Mouse (Mus musculus) ES-E14 (cell line): ENCODE data around the gene Gp6. TPM values are rescaled to one million over a fixed set of nuclear protein-coding genes. Genes with fewer than 3 reads are reported as not detected.

ENCODE experiments used
- DNase-seq: peaks from one replicate; pipeline ENCODE4 v3.0.0-alpha.2; 2013; ENCODE audit warnings: low read depth, low spot score
- H3K27ac ChIP-seq: 2 replicates; pipeline ENCODE4 v1.5.1; 2012; ENCODE audit warnings: low read depth, mild to moderate bottlenecking, low read length, moderate library complexity, mixed read lengths; ENCODE audit not compliant: poor library complexity, insufficient read depth, severe bottlenecking
- H3K36me3 ChIP-seq: 2 replicates; pipeline ENCODE4 v1.6.1; 2012; ENCODE audit warnings: mild to moderate bottlenecking, low read length, moderate library complexity, mixed read lengths; ENCODE audit not compliant: control insufficient read depth, poor library complexity, insufficient read depth, severe bottlenecking
- H3K4me1 ChIP-seq, 2 experiments: fragments of 150-350 bp in 1 of 2; sonication (generic) in 1 of 2; 2 replicates each; pipeline ENCODE4 v1.6.1; 2012; ENCODE audit warnings: low read length in 2 of 2, mild to moderate bottlenecking in 1 of 2, mixed read lengths in 1 of 2; ENCODE audit not compliant: control insufficient read depth in 2 of 2, insufficient read depth in 2 of 2, poor library complexity in 1 of 2
- H3K4me3 ChIP-seq, 2 experiments: fragments of 150-350 bp in 1 of 2; sonication (generic) in 1 of 2; 2 replicates each; pipeline ENCODE4 v1.5.1; 2012; ENCODE audit warnings: low read length in 2 of 2, low read depth in 1 of 2, mild to moderate bottlenecking in 1 of 2, mixed read lengths in 1 of 2; ENCODE audit not compliant: insufficient read depth in 1 of 2, poor library complexity in 1 of 2, severe bottlenecking in 1 of 2
- H3K9ac ChIP-seq: 2 replicates; pipeline ENCODE4 v1.6.1; 2012; ENCODE audit warnings: low read depth, mild to moderate bottlenecking, low read length, mixed read lengths; ENCODE audit not compliant: poor library complexity, insufficient read depth, severe bottlenecking
- H3K9me3 ChIP-seq: fragments of 150-350 bp; sonication (generic); 2 replicates; pipeline ENCODE4 v1.6.1; 2012; ENCODE audit warnings: low read depth, mild to moderate bottlenecking, low read length; ENCODE audit not compliant: control insufficient read depth, insufficient read depth
- CHD2 ChIP-seq: IDR thresholded peaks from 2 replicates; pipeline ENCODE4 v1.6.1; 2014; ENCODE audit warnings: mild to moderate bottlenecking, low read depth, low read length, inconsistent platforms
- HCFC1 ChIP-seq: IDR thresholded peaks from 2 replicates; pipeline ENCODE4 v1.6.1; 2012; ENCODE audit warnings: low read length, inconsistent platforms, borderline replicate concordance; ENCODE audit not compliant: insufficient read depth
- MAFK ChIP-seq: IDR thresholded peaks from 2 replicates; pipeline ENCODE4 v1.6.1; 2014; ENCODE audit warnings: mild to moderate bottlenecking, low read depth, low read length, inconsistent platforms; ENCODE audit not compliant: insufficient read depth
- ZC3H11A ChIP-seq: IDR thresholded peaks from 2 replicates; pipeline ENCODE4 v1.6.1; 2012; ENCODE audit warnings: low read depth, mild to moderate bottlenecking, inconsistent platforms, low read length, borderline replicate concordance
- ZNF384 ChIP-seq: IDR thresholded peaks from 2 replicates; pipeline ENCODE4 v1.6.1; 2012; ENCODE audit warnings: low read depth, low read length, inconsistent platforms
- in situ Hi-C, 2 experiments: fragments of 600-800 bp; cut with MboI; formaldehyde crosslinking; loops; one replicate each; pipeline ENCODE4 v1.15.1; 2025; ENCODE audit warnings: low sequenced_read_pairs in 2 of 2, inconsistent platforms in 1 of 2; ENCODE audit not compliant: unreplicated experiment in 2 of 2
- total RNA-seq: library from RNA; depleted of rRNA; stranded (reverse); fragments of 300-350 nt; gene quantifications from 2 replicates; pipeline ENCODE4 v1.2.3, GENCODE M21; 2012

Gene Gp6
- total RNA-seq, 1 experiment, result not detected

DNA sequence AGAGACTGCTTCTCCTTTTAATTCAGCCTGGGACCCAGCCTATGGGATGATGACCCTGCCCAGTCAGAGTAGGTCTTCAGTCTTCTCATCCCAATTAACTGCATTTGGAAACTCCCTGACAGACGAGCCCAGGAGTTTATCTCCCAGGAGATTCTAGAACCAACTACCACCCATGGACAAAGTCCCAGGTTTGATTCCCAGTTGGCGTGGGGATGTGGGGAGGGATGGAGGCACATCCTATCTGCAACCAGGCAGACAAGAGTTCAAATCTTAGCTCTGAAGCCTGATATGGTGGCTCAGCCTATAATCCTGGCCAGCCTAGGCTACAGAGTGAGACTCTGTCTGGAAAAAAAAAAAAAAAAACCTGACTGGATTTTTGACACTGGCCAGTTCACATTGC lies 40.2 kb upstream of the Gp6 start:
- peaks cover 41% of the 10 kb centered on the region for H3K36me3 ChIP-seq
- in situ Hi-C loops, result loop anchor here in 1 of 2 experiments (25.0 kb wide), 1 partner anchor 300 kb away; the partner anchor contains the start of gene Leng8
- H3K27ac ChIP-seq, result no peak overlapping the region; the same call in 1 of the 2 replicates
- TF ChIP-seq ZC3H11A (no peak), ZNF384 (no peak), HCFC1 (no peak), MAFK (no peak), CHD2 (no peak)
- DNase-seq, result no peak
- H3K9ac ChIP-seq, result no peak overlapping the region
- H3K9me3 ChIP-seq, result no peaks in the 10 kb centered on the region
- no peak overlapping the region for H3K4me3 ChIP-seq
- peaks cover 0 to 6% of the 10 kb centered on the region in 2 experiments; a peak in 1 of 4 replicates for H3K4me1 ChIP-seq

DNA sequence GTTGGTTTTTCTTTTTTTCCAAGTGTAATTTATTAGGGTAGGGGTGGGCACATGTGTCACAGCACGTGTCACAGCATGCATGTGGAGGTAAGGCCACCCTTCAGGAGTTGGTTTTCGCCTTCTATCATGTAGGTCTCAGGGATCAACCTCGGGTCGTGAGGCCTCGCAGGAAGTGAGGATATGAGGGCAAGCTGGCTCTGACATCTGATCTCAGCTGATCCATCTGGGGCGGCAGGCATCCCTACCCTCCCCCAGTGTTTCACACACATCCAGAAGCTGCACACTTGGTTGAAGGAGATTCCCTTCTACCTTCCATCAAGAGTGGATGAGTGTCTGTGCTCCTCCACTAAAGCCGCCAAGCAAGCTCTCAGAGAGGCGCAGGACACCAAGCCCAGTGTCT lies 34.5 kb upstream of the Gp6 start:
- no peak for TF ChIP-seq CHD2
- no peak for TF ChIP-seq ZNF384
- TF ChIP-seq MAFK, result no peak
- TF ChIP-seq ZC3H11A, result no peak
- TF ChIP-seq HCFC1, result no peak
- Histone ChIP-seq H3K9me3 (no peaks in the 10 kb centered on the region), H3K36me3 (peaks cover 49% of the 10 kb centered on the region), H3K9ac (no peak overlapping the region), H3K4me1 (no peaks in the 10 kb centered on the region), H3K27ac (no peak overlapping the region), H3K4me3 (no peak overlapping the region)
- DNase-seq, result no peak
- in situ Hi-C loops, result loop anchor here in 1 of 2 experiments (25.0 kb wide), 1 partner anchor 295 kb away; the partner anchor contains the start of gene Leng8

DNA sequence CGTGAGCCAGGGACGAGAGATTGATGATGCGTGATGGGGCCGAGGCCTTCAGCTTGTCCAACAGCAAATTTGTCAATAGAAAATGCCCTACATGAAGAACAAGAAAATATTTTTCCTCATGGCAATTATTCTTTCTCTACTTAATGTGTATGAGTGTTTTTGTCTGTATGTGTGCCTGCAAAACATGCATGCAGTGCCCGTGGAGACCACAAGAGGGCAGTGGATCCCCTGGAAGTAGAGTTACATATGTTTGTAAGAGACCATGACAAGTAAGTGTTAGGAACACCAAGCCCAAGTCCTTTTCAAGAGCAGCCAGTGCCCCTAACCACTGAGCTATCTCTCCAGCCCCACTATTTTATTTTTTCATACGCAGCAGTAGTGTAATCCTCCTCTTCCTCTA lies 34.0 kb upstream of the Gp6 start:
- Histone ChIP-seq H3K36me3 (peaks cover 51% of the 10 kb centered on the region), H3K27ac (no peak overlapping the region), H3K9ac (no peak overlapping the region), H3K4me3 (no peak overlapping the region), H3K4me1 (no peaks in the 10 kb centered on the region), H3K9me3 (no peaks in the 10 kb centered on the region)
- TF ChIP-seq ZC3H11A, result peak; percentile 65; the same call in 1 of the 2 replicates
- no peak for TF ChIP-seq ZNF384
- in situ Hi-C loops, result loop anchor here in 1 of 2 experiments (25.0 kb wide), 1 partner anchor 294 kb away; the partner anchor contains the start of gene Leng8
- DNase-seq, result peak; percentile 64

- Histone ChIP-seq H3K36me3 (peaks cover 56% of the 10 kb centered on the region), H3K27ac (no peak overlapping the region), H3K9me3 (no peaks in the 10 kb centered on the region), H3K4me3 (no peak overlapping the region), H3K4me1 (no peaks in the 10 kb centered on the region), H3K9ac (no peak overlapping the region)
- no peak for DNase-seq
- in situ Hi-C loops, result loop anchor here in 1 of 2 experiments (25.0 kb wide), 1 partner anchor 293 kb away; the partner anchor contains the start of gene Leng8
- TF ChIP-seq CHD2 (no peak), MAFK (no peak), ZNF384 (no peak), ZC3H11A (no peak), HCFC1 (no peak)
Measured at GRCm38 (mm10) chr7:4430246-4430844, 32.8 kb upstream of the Gp6 start.
